Mouse (Mus musculus): Measurements from ENCODE around the gene Poglut1.

GRCm38 (mm10) chr16:38526264-38526663 lies 23.8 kb downstream of the Poglut1 start:
- TF ChIP-seq CTCF (IDR thresholded peaks at IDR 0.05; ENCODE audit: insufficient read depth, low read length) (no peak), POLR2A (IDR thresholded peaks at IDR 0.05; ENCODE audit: borderline replicate concordance, extremely low read depth, low read depth, low read length) (no peak)
